Mouse (Mus musculus) right cerebral cortex, postnatal 25 days (tissue): ENCODE results near the gene Pard3.

ENCODE experiments used
- DNase-seq: peaks from one replicate; pipeline ENCODE4 v3.0.0; 2022

Pard3 gene

GRCm38 (mm10) chr8:127512580-127512979, 448.9 kb downstream of the Pard3 start:
- no peak for DNase-seq

- no peak for DNase-seq
Measured at GRCm38 (mm10) chr8:127514810-127515735, 451.4 kb downstream of the Pard3 start.

- DNase-seq: no peak
Measured at GRCm38 (mm10) chr8:127516043-127516442, 452.4 kb downstream of the Pard3 start.

GRCm38 (mm10) chr8:127525673-127526072, 462.0 kb downstream of the Pard3 start:
- DNase-seq: peak; percentile 8

- no peak for DNase-seq
Measured at GRCm38 (mm10) chr8:127528315-127528714, 464.6 kb downstream of the Pard3 start.

- DNase-seq: no peak
Measured at GRCm38 (mm10) chr8:127529746-127530145, 466.1 kb downstream of the Pard3 start.

- DNase-seq: no peak
Measured at GRCm38 (mm10) chr8:127531866-127532265, 468.2 kb downstream of the Pard3 start.

GRCm38 (mm10) chr8:127534789-127535188, 471.1 kb downstream of the Pard3 start:
- peak; percentile 13 for DNase-seq

GRCm38 (mm10) chr8:127535192-127535845, 471.6 kb downstream of the Pard3 start:
- peak; percentile 23 for DNase-seq

- no peak for DNase-seq
Measured at GRCm38 (mm10) chr8:127535846-127536220, 472.1 kb downstream of the Pard3 start.

GRCm38 (mm10) chr8:127539803-127540202, 476.1 kb downstream of the Pard3 start:
- DNase-seq: no peak

- no peak for DNase-seq
Measured at GRCm38 (mm10) chr8:127540273-127540672, 476.6 kb downstream of the Pard3 start.

- no peak for DNase-seq
Measured at GRCm38 (mm10) chr8:127542162-127542561, 478.5 kb downstream of the Pard3 start.

GRCm38 (mm10) chr8:127543676-127544075, 480.0 kb downstream of the Pard3 start:
- no peak for DNase-seq

- no peak for DNase-seq
Measured at GRCm38 (mm10) chr8:127546161-127546560, 482.5 kb downstream of the Pard3 start.

GRCm38 (mm10) chr8:127550928-127551327, 487.2 kb downstream of the Pard3 start:
- no peak for DNase-seq

- DNase-seq: peak; percentile 19
Measured at GRCm38 (mm10) chr8:127552161-127552595, 488.5 kb downstream of the Pard3 start.

- DNase-seq: no peak
Measured at GRCm38 (mm10) chr8:127552836-127553235, 489.1 kb downstream of the Pard3 start.

GRCm38 (mm10) chr8:127553582-127553981, 489.9 kb downstream of the Pard3 start:
- DNase-seq: no peak

GRCm38 (mm10) chr8:127555795-127556194, 492.1 kb downstream of the Pard3 start:
- no peak for DNase-seq

GRCm38 (mm10) chr8:127556964-127557363, 493.3 kb downstream of the Pard3 start:
- no peak for DNase-seq

GRCm38 (mm10) chr8:127557566-127557965, 493.9 kb downstream of the Pard3 start:
- no peak for DNase-seq

GRCm38 (mm10) chr8:127563634-127564033, 499.9 kb downstream of the Pard3 start:
- no peak for DNase-seq

GRCm38 (mm10) chr8:127564426-127564825, 500.7 kb downstream of the Pard3 start:
- DNase-seq: no peak
